Mouse (Mus musculus) liver, embryonic 14.5 days (tissue): ENCODE results near the gene Paox. TPM values are rescaled to one million over a fixed set of nuclear protein-coding genes. Genes with fewer than 3 reads are reported as not detected.

Experiments used
- ATAC-seq: fragments of 200-750 bp; cut with Nextera tagmentation; 2 replicates; pipeline ENCODE4 v1.8.0; 2017; ENCODE audit warnings: moderate number of reproducible peaks, mild to moderate bottlenecking, moderate library complexity; ENCODE audit not compliant: insufficient read depth
- DNase-seq, 3 experiments: peaks; one replicate each; pipeline ENCODE4 v3.0.0-alpha.2; 2012 to 2013; ENCODE audit warnings: low read depth in 3 of 3, low spot score in 3 of 3
- H3K27ac ChIP-seq: fragments of 300-500 bp; sonication (generic); 2 replicates; pipeline ENCODE4 v1.5.1; 2014; ENCODE audit warnings: moderate library complexity, mild to moderate bottlenecking, control low read depth, inconsistent platforms
- H3K27me3 ChIP-seq: fragments of 300-500 bp; sonication (generic); 2 replicates; pipeline ENCODE4 v1.6.1; 2014; ENCODE audit warnings: mild to moderate bottlenecking, low read length, moderate library complexity; ENCODE audit not compliant: control insufficient read depth, insufficient read depth
- H3K36me3 ChIP-seq: fragments of 300-500 bp; sonication (generic); replicated peaks from 2 replicates; pipeline ENCODE4 v1.6.1; 2014; ENCODE audit warnings: low read depth; ENCODE audit not compliant: control insufficient read depth, insufficient read depth
- H3K4me1 ChIP-seq, 2 experiments: fragments of 200-500 bp in 1 of 2; fragments of 300-500 bp in 1 of 2; sonication (generic) in 1 of 2; replicated peaks; 2 replicates each; pipeline ENCODE4 v1.6.1; 2012 to 2014; ENCODE audit warnings: antibody characterized with exemption in 1 of 2, inconsistent platforms in 1 of 2, low read length in 1 of 2; ENCODE audit not compliant: control insufficient read depth in 2 of 2, insufficient read depth in 2 of 2
- H3K4me2 ChIP-seq: fragments of 300-500 bp; sonication (generic); 2 replicates; pipeline ENCODE4 v1.6.1; 2014; ENCODE audit warnings: low read depth, mild to moderate bottlenecking, control low read depth, moderate library complexity
- H3K4me3 ChIP-seq, 2 experiments: fragments of 200-500 bp in 1 of 2; fragments of 300-500 bp in 1 of 2; sonication (generic) in 1 of 2; 2 replicates each; pipeline ENCODE4 v1.5.1; 2012 to 2014; ENCODE audit warnings: low read depth in 2 of 2, low read length in 2 of 2, mild to moderate bottlenecking in 2 of 2, control low read depth in 1 of 2, inconsistent platforms in 1 of 2, moderate library complexity in 1 of 2; ENCODE audit not compliant: insufficient read depth in 1 of 2
- H3K9ac ChIP-seq: fragments of 300-500 bp; sonication (generic); replicated peaks from 2 replicates; pipeline ENCODE4 v1.6.1; 2014; ENCODE audit warnings: mild to moderate bottlenecking, control low read depth, moderate library complexity
- H3K9me3 ChIP-seq: fragments of 300-500 bp; sonication (generic); 2 replicates; pipeline ENCODE4 v1.6.1; 2016; ENCODE audit warnings: low read length, mixed read lengths; ENCODE audit not compliant: control insufficient read depth
- CTCF ChIP-seq: IDR thresholded peaks from 2 replicates; pipeline ENCODE4 v1.5.1; 2016; ENCODE audit warnings: antibody characterized with exemption, low read depth, control low read depth
- EP300 ChIP-seq: IDR thresholded peaks from 2 replicates; pipeline ENCODE4 v1.6.1; 2016; ENCODE audit warnings: antibody characterized with exemption, low read depth
- WGBS: fragments of 180-500 bp; shearing (Covaris S2); extraction: QIAGEN DNeasy Blood & Tissue Kit; methylation state at CpG from one replicate; pipeline ENCODE4 v1.1.7; 2014; ENCODE audit not compliant: insufficient replicate concordance; 5-methylcytosine and 5-hydroxymethylcytosine counted together
- polyA plus RNA-seq, 2 experiments: library from polyadenylated mRNA; depleted of rRNA in 1 of 2; stranded (reverse) in 1 of 2; unstranded in 1 of 2; fragments of >200 nt; fragmentation: Nextera tagmentation in 1 of 2; extraction: Ambion mirVana in 1 of 2; gene quantifications; 2 replicates each; pipeline versions ENCODE4 v1.2.1 to v1.2.3; 2012 to 2014

Paox gene
- polyA plus RNA-seq, 2 experiments: 4.2 to 10.4 TPM

DNA sequence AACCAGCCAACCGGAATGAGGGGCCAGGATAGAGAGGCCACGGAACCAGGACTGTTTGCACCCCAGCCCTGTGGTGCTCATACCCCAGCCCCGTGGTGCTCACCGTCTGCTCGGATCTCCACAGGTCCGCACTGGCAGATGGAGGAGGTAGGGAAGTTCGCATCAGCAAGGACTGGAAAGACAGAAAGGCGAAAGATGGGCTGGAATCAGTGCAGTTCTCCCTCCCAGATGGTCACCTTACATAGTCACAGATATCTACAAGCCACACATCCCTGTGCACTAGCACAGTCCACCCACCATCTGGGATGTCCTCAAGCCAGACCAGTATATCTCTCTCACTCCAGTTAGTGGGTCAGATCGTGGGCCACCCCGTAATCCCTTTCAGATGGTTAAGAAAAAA lies 14.1 kb upstream of the Paox start:
- no peak overlapping the region for H3K27ac ChIP-seq
- TF ChIP-seq EP300 (no peak), CTCF (no peak)
- no peaks in the 10 kb centered on the region for H3K9me3 ChIP-seq
- H3K27me3 ChIP-seq: no peaks in the 10 kb centered on the region
- H3K36me3 ChIP-seq: no peaks in the 10 kb centered on the region
- H3K4me3 ChIP-seq: peak overlapping the region in 1 of 2 experiments; percentile 51; a peak in 1 of 4 replicates
- ATAC-seq: no peak
- H3K4me1 ChIP-seq: peaks cover 0 to 6% of the 10 kb centered on the region in 2 experiments; a peak in 2 of 4 replicates
- peak overlapping the region; percentile 79 for H3K4me2 ChIP-seq
- no peak overlapping the region for H3K9ac ChIP-seq
- 66% methylated on average over 10 of the region's 10 CpGs for WGBS
- DNase-seq: no peak

DNA sequence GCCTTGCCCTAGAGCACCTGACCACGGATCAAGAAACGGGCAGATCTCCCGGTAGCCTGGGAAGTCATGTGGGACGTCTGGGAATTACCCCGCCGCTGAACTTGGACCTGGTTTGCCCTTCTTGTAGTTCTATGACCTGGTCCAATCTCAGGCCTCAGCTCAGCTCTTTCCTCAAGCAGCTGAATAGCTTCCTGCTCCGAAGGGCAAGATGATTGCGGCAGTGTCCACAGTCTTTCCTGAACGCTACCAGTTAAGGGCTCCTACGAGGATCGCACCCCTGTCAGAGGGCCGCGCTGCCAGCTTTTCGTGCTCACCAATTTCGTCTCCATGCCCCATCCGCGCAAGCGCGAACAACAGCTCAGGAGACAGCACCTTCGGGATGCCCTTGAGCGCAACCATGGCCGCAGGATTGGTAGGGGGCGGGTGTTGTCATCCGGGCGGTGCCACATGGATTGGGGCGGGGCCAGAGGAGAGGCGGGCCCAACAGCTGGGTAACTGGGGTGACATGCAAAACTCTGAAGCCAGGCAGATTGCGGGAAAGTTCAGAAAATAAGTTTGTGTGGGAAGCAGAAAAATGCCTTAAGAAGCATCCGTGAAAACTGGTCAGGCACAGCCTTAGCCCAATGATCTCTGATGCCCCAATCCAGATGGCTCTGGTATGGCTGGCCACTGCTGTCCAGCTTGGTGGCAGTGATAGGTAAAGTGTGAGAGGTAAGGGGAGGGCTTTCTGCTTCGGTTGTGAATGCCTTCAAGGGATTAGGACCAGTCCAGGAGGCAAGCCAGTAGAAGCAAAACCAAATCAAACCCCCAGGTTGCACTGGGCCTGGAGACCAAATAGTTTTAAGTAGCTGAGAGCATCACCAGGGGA lies 13.4 kb upstream of the Paox start, which contains the start of gene Fuom:
Gene Fuom, minus strand, starts transcription at position 449 of the 868 bp plus-strand sequence.
- Histone ChIP-seq H3K9me3 (no peaks in the 10 kb centered on the region), H3K36me3 (no peaks in the 10 kb centered on the region), H3K9ac (peak within 1 kb of the TSS; percentile 38), H3K4me3 (peak within 1 kb of the TSS; percentile 51 to 52), H3K4me2 (peak within 1 kb of the TSS; percentile 79), H3K27ac (no peak within 1 kb of the TSS), H3K27me3 (no peaks in the 10 kb centered on the region), H3K4me1 (peaks cover 0 to 6% of the 10 kb centered on the region in 2 experiments; a peak in 2 of 4 replicates)
- peak; percentile 53 to 64 (median 60) for DNase-seq
- 4% methylated on average over 30 of the region's 30 CpGs for WGBS
- TF ChIP-seq EP300: no peak
- no peak for TF ChIP-seq CTCF
- peak; percentile 82 for ATAC-seq

DNA sequence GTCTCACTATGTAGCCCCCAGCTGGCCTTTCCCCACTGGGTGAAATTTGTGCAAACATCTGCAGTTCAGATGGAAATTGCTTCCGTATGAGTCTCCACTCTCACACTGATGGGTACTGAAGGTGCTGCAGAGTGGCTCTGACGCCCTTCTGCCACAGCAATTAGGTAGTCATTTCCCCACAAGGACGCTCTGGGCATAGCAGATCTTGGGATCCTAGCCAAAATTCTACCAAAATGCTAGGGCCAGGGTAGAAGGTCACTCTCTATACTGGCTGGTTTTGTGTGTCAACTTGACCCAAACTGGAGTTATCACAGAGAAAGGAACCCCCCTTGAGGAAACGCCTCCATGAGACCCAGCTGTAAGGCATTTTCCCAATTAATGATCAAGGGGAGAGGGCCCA lies 11.6 kb upstream of the Paox start:
- 57% methylated on average over 4 of the region's 4 CpGs for WGBS
- ATAC-seq (no peak), DNase-seq (no peak)
- H3K4me3 ChIP-seq: no peak overlapping the region
- H3K9me3 ChIP-seq: no peaks in the 10 kb centered on the region
- H3K4me2 ChIP-seq: no peak overlapping the region
- peaks cover 0 to 6% of the 10 kb centered on the region in 2 experiments; a peak in 2 of 4 replicates for H3K4me1 ChIP-seq
- H3K27ac ChIP-seq: no peak overlapping the region
- TF ChIP-seq CTCF (no peak), EP300 (no peak)
- H3K9ac ChIP-seq: no peak overlapping the region
- no peaks in the 10 kb centered on the region; the same call in 1 of the 2 replicates for H3K36me3 ChIP-seq
- no peaks in the 10 kb centered on the region for H3K27me3 ChIP-seq

DNA sequence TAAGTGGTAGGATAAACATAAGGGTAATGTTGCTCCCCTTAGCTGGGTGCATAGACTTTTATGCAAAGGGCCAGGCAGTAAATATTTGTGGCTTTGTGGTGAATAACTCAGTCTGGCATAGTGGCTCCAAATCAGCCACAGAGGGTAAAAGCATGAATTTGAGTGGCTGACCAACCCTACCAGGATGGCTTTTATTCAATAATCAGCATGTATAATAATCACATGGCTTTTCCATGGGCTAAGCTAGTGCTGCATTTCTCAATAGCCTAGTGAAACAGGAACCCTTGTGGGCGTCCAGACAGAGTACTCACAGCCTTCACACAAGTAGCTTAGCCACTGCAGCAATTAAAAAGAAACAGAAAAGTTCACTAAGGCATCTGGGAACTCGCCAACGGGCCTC lies 3.7 kb upstream of the Paox start:
- Histone ChIP-seq H3K4me1 (peaks cover 4 to 9% of the 10 kb centered on the region in 2 experiments), H3K36me3 (peaks cover 5% of the 10 kb centered on the region; the same call in 1 of the 2 replicates), H3K27me3 (no peaks in the 10 kb centered on the region), H3K9me3 (no peaks in the 10 kb centered on the region), H3K9ac (no peak overlapping the region), H3K4me2 (no peak overlapping the region), H3K27ac (no peak overlapping the region), H3K4me3 (no peak overlapping the region)
- no peak for ATAC-seq
- WGBS: 55% methylated on average over 3 of the region's 3 CpGs
- DNase-seq: no peak
- TF ChIP-seq CTCF: no peak
- no peak for TF ChIP-seq EP300

DNA sequence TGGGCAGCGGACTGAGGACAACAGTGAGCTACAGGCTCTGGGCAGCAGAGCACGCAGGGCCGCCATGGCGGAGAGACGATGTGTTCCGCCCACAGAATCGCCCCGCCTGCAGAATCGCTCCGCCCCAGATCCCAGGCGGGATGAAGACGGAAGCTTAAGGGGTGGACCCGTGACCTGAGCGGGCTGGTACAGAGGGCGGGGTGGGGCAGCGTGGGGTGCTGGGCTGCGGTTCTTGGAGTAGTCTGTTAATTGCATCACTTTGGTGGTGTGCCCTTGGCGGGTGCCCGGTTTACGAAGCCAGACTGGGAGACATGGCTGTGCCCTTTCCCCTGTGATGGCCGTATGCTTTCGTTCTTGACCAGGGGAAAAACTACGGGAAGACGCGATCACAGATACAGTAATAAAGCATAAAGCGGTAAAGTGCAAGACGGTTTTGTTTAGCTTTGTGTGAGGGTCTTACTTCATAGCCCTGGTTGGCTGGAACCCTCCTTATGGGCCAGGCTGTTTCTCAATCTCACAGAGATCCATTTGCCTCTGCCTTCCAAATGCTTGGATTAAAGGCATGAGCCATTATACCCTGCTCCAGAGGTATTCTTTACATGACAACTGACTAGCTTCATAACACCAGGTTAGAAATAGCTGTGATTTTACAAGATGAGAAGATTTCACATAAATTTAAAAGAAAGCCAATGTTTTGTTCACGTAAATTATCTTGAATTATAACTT lies 893 bp downstream of the Paox start, which contains the start of gene Echs1:
Gene Echs1, minus strand, starts transcription at position 148 of the 726 bp plus-strand sequence.
- ATAC-seq (peak; percentile 97), DNase-seq (peak; percentile 82 to 85 (median 84))
- peaks cover 7 to 13% of the 10 kb centered on the region in 2 experiments for H3K4me1 ChIP-seq
- H3K27ac ChIP-seq: peak within 1 kb of the TSS; percentile 67
- WGBS: 4% methylated on average over 28 of the region's 28 CpGs
- no peak for TF ChIP-seq EP300
- TF ChIP-seq CTCF: no peak
- H3K27me3 ChIP-seq: no peaks in the 10 kb centered on the region
- H3K9me3 ChIP-seq: no peaks in the 10 kb centered on the region
- H3K4me2 ChIP-seq: peak within 1 kb of the TSS; percentile 90
- peak within 1 kb of the TSS; percentile 75 for H3K9ac ChIP-seq
- H3K36me3 ChIP-seq: no peaks in the 10 kb centered on the region
- H3K4me3 ChIP-seq: peak within 1 kb of the TSS; percentile 80 to 81
